Mouse (Mus musculus): ENCODE measurements at regions not wholly inside any gene's neighbourhood (a gene's known extent, or its start where the extent isn't known, plus 50 kb on each side); places are given as distances from the start of the nearest gene placed in this dataset.

GRCm38 (mm10) chr10:11938164-11938563, 595.0 kb downstream of the Epm2a start:
- Histone ChIP-seq H3K27me3 (replicated peaks; ENCODE audit: insufficient read depth, low read length) (no peaks in the 10 kb centered on the region), H3K4me2 (replicated peaks; ENCODE audit: low read depth, low read length) (no peak overlapping the region)

GRCm38 (mm10) chr10:11942772-11943171, 599.6 kb downstream of the Epm2a start:
- H3K4me1 ChIP-seq (ENCODE audit: insufficient read depth, low read depth, low read length), result no peaks in the 10 kb centered on the region
- TF ChIP-seq EP300 (IDR thresholded peaks at IDR 0.05) (no peak), CTCF (IDR thresholded peaks at IDR 0.05) (no peak)
- no peak overlapping the region for H3K9ac ChIP-seq (replicated peaks; ENCODE audit: low read depth)
- no peak overlapping the region for H3K4me3 ChIP-seq (ENCODE audit: low read depth, low read length)
- ATAC-seq (no peak), DNase-seq (ENCODE audit: low spot score) (no peak)
- 78% methylated on average over 2 of the region's 2 CpGs for WGBS
- H3K36me3 ChIP-seq (ENCODE audit: insufficient read depth, low read length), result no peaks in the 10 kb centered on the region
- H3K9me3 ChIP-seq (ENCODE audit: low read length), result no peaks in the 10 kb centered on the region
- no peaks in the 10 kb centered on the region for H3K27me3 ChIP-seq (replicated peaks; ENCODE audit: insufficient read depth, low read length)
- H3K4me2 ChIP-seq (replicated peaks; ENCODE audit: low read depth, low read length), result no peak overlapping the region
- H3K27ac ChIP-seq (ENCODE audit: low read length), result no peak overlapping the region

More at GRCm38 (mm10) chr10:11938164-11938563, 595.0 kb downstream of the Epm2a start:
- H3K27ac ChIP-seq (ENCODE audit: low read length), result no peak overlapping the region
- DNase-seq (ENCODE audit: low spot score), result no peak
- no peak overlapping the region for H3K9ac ChIP-seq (replicated peaks; ENCODE audit: low read depth)
- no peaks in the 10 kb centered on the region for H3K9me3 ChIP-seq (ENCODE audit: low read length)
- no peaks in the 10 kb centered on the region for H3K4me1 ChIP-seq (ENCODE audit: insufficient read depth, low read depth, low read length)
- WGBS, result 78% methylated on average over 2 of the region's 2 CpGs
- no peaks in the 10 kb centered on the region for H3K36me3 ChIP-seq (ENCODE audit: insufficient read depth, low read length)
- ATAC-seq, result no peak
- no peak for TF ChIP-seq CTCF (IDR thresholded peaks at IDR 0.05)
- no peak for TF ChIP-seq EP300 (IDR thresholded peaks at IDR 0.05)
- no peak overlapping the region for H3K4me3 ChIP-seq (ENCODE audit: low read depth, low read length)

- WGBS, result 41% methylated on average over 3 of the region's 3 CpGs
- TF ChIP-seq EP300 (IDR thresholded peaks at IDR 0.05) (no peak), CTCF (IDR thresholded peaks at IDR 0.05) (no peak)
- Histone ChIP-seq H3K4me2 (replicated peaks; ENCODE audit: low read depth, low read length) (no peak overlapping the region), H3K27me3 (replicated peaks; ENCODE audit: insufficient read depth, low read length) (no peaks in the 10 kb centered on the region), H3K9me3 (ENCODE audit: low read length) (no peaks in the 10 kb centered on the region), H3K9ac (replicated peaks; ENCODE audit: low read depth) (no peak overlapping the region), H3K4me1 (ENCODE audit: insufficient read depth, low read depth, low read length) (no peaks in the 10 kb centered on the region), H3K4me3 (ENCODE audit: low read depth, low read length) (no peak overlapping the region), H3K27ac (ENCODE audit: low read length) (no peak overlapping the region), H3K36me3 (ENCODE audit: insufficient read depth, low read length) (no peaks in the 10 kb centered on the region)
- DNase-seq (ENCODE audit: low spot score), result no peak
- no peak for ATAC-seq
Observed at GRCm38 (mm10) chr10:11960327-11960922, 617.2 kb downstream of the Epm2a start.

- H3K27ac ChIP-seq (ENCODE audit: low read length), result no peak overlapping the region
- no peak overlapping the region for H3K4me3 ChIP-seq (ENCODE audit: low read depth, low read length)
- TF ChIP-seq EP300 (IDR thresholded peaks at IDR 0.05) (no peak), CTCF (IDR thresholded peaks at IDR 0.05) (no peak)
- H3K9me3 ChIP-seq (ENCODE audit: low read length), result no peaks in the 10 kb centered on the region
- no peak overlapping the region for H3K9ac ChIP-seq (replicated peaks; ENCODE audit: low read depth)
- no peaks in the 10 kb centered on the region for H3K27me3 ChIP-seq (replicated peaks; ENCODE audit: insufficient read depth, low read length)
- no peak for ATAC-seq
- no peaks in the 10 kb centered on the region for H3K36me3 ChIP-seq (ENCODE audit: insufficient read depth, low read length)
- no peak for DNase-seq (ENCODE audit: low spot score)
- no peak overlapping the region for H3K4me2 ChIP-seq (replicated peaks; ENCODE audit: low read depth, low read length)
- H3K4me1 ChIP-seq (ENCODE audit: insufficient read depth, low read depth, low read length), result no peaks in the 10 kb centered on the region
- 40% methylated on average over 3 of the region's 3 CpGs for WGBS
Observed at GRCm38 (mm10) chr10:12004966-12005365, 661.8 kb downstream of the Epm2a start.

GRCm38 (mm10) chr10:12005889-12006288, 662.7 kb downstream of the Epm2a start:
- Histone ChIP-seq H3K36me3 (ENCODE audit: insufficient read depth, low read length) (no peaks in the 10 kb centered on the region), H3K4me3 (ENCODE audit: low read depth, low read length) (no peak overlapping the region), H3K27me3 (replicated peaks; ENCODE audit: insufficient read depth, low read length) (no peaks in the 10 kb centered on the region), H3K9me3 (ENCODE audit: low read length) (no peaks in the 10 kb centered on the region), H3K9ac (replicated peaks; ENCODE audit: low read depth) (no peak overlapping the region), H3K4me2 (replicated peaks; ENCODE audit: low read depth, low read length) (no peak overlapping the region), H3K4me1 (ENCODE audit: insufficient read depth, low read depth, low read length) (no peaks in the 10 kb centered on the region), H3K27ac (ENCODE audit: low read length) (no peak overlapping the region)
- WGBS, result 38% methylated on average over 1 of the region's 1 CpGs
- DNase-seq (ENCODE audit: low spot score) (no peak), ATAC-seq (no peak)
- TF ChIP-seq CTCF (IDR thresholded peaks at IDR 0.05), result peak; percentile 24
- TF ChIP-seq EP300 (IDR thresholded peaks at IDR 0.05), result no peak

- TF ChIP-seq EP300 (IDR thresholded peaks at IDR 0.05) (no peak), CTCF (IDR thresholded peaks at IDR 0.05) (no peak)
- Histone ChIP-seq H3K9ac (replicated peaks; ENCODE audit: low read depth) (no peak overlapping the region), H3K4me3 (ENCODE audit: low read depth, low read length) (no peak overlapping the region), H3K9me3 (ENCODE audit: low read length) (no peaks in the 10 kb centered on the region), H3K4me1 (ENCODE audit: insufficient read depth, low read depth, low read length) (no peaks in the 10 kb centered on the region), H3K27ac (ENCODE audit: low read length) (no peak overlapping the region), H3K4me2 (replicated peaks; ENCODE audit: low read depth, low read length) (no peak overlapping the region), H3K27me3 (replicated peaks; ENCODE audit: insufficient read depth, low read length) (no peaks in the 10 kb centered on the region), H3K36me3 (ENCODE audit: insufficient read depth, low read length) (no peaks in the 10 kb centered on the region)
- no peak for DNase-seq (ENCODE audit: low spot score)
- ATAC-seq, result no peak
- WGBS, result 62% methylated on average over 2 of the region's 2 CpGs
Observed at GRCm38 (mm10) chr10:12017286-12017685, 674.1 kb downstream of the Epm2a start.

- TF ChIP-seq EP300 (IDR thresholded peaks at IDR 0.05) (no peak), CTCF (IDR thresholded peaks at IDR 0.05) (no peak)
- ATAC-seq, result no peak
- H3K27me3 ChIP-seq (replicated peaks; ENCODE audit: insufficient read depth, low read length), result no peaks in the 10 kb centered on the region
- no peak overlapping the region for H3K9ac ChIP-seq (replicated peaks; ENCODE audit: low read depth)
- DNase-seq (ENCODE audit: low spot score), result no peak
- no peak overlapping the region for H3K4me2 ChIP-seq (replicated peaks; ENCODE audit: low read depth, low read length)
- H3K36me3 ChIP-seq (ENCODE audit: insufficient read depth, low read length), result no peaks in the 10 kb centered on the region
- no peak overlapping the region for H3K4me3 ChIP-seq (ENCODE audit: low read depth, low read length)
- H3K4me1 ChIP-seq (ENCODE audit: insufficient read depth, low read depth, low read length), result no peaks in the 10 kb centered on the region
- H3K9me3 ChIP-seq (ENCODE audit: low read length), result no peaks in the 10 kb centered on the region
- WGBS, result 37% methylated on average over 5 of the region's 5 CpGs
- H3K27ac ChIP-seq (ENCODE audit: low read length), result no peak overlapping the region
Observed at GRCm38 (mm10) chr10:12018281-12018680, 675.1 kb downstream of the Epm2a start.
